Mouse (Mus musculus): Measurements from ENCODE around the gene Gpc1. TPM values are rescaled to one million over a fixed set of nuclear protein-coding genes. Genes with fewer than 3 reads are reported as not detected.
A peak's percentile ranks its signal among the peaks of the same experiment; 100 is the strongest.

The Gpc1 gene
- total RNA-seq, 2 experiments from 2014 or later = 366 to 368 TPM

Small RNAs within 50 kb of the gene (microRNA-seq; reads per million reads assigned to microRNA genes)
- 21,021 reads per million, percentile 97 among the genes with 10 or more reads in this experiment for gene Mir149

Other genes with a start within 250 kb of the Gpc1 start
- gene Olfr1412, start 245.9 kb upstream of the Gpc1 start, total RNA-seq (2021) = not detected
- gene Olfr1411, start 237.2 kb upstream of the Gpc1 start, total RNA-seq (2021) = not detected
- not detected for gene Olfr1410, start 225.9 kb upstream of the Gpc1 start, total RNA-seq (2021)
- gene Olfr12, start 213.9 kb upstream of the Gpc1 start, total RNA-seq (2021) = not detected
- 100 to 1,000 TPM; 218 to 222 TPM for gene Cops9, start 189.7 kb upstream of the Gpc1 start, total RNA-seq (2021)
- gene Otos, start 182.8 kb upstream of the Gpc1 start, total RNA-seq (2021) = not detected
- not detected for gene Ankmy1, start 71.3 kb downstream of the Gpc1 start, total RNA-seq (2021)
- gene Dusp28, start 75.3 kb downstream of the Gpc1 start, total RNA-seq (2021) = 10 to 100 TPM; 11.9 to 13.2 TPM
- gene Rnpepl1, start 79.1 kb downstream of the Gpc1 start, total RNA-seq (2021) = 10 to 100 TPM; 77.8 to 77.9 TPM
- gene Capn10, start 102.7 kb downstream of the Gpc1 start, total RNA-seq (2021) = 1 to 10 TPM; 6.9 TPM
- gene Gpr35, start 119.2 kb downstream of the Gpc1 start, total RNA-seq (2021) = under 1 TPM; 0.36 to 0.75 TPM
- not detected for gene Aqp12, start 174.7 kb downstream of the Gpc1 start, total RNA-seq (2021)

All from heart, postnatal 25 days (tissue).